Mouse (Mus musculus) liver, embryonic 18 days (tissue): ENCODE measurements around the gene Dnajc8. TPM values are rescaled to one million over a fixed set of nuclear protein-coding genes. Genes with fewer than 3 reads are reported as not detected.

Source experiments
- polyA plus RNA-seq: library from polyadenylated mRNA; depleted of rRNA; stranded (reverse); fragments of >200 nt; gene quantifications from 2 replicates; pipeline ENCODE4 v1.2.3, GENCODE M21; 2012; rRNA removed

The Dnajc8 gene
- 50.3 and 51.8 TPM in 2 replicates for polyA plus RNA-seq

GRCm38 (mm10) chr4:132535406-132536121, at the start of gene Dnajc8:
Dnajc8 (plus strand) TSS chr4:132535550.

GRCm38 (mm10) chr4:132510352-132510798, 25.0 kb upstream of the Dnajc8 start, which contains the start of gene Sesn2:
Sesn2 (minus strand) TSS chr4:132510501.

GRCm38 (mm10) chr4:132532981-132533916, 2.1 kb upstream of the Dnajc8 start, which contains the start of gene Atpif1:
Atpif1 (minus strand) TSS chr4:132533659.

GRCm38 (mm10) chr4:132563965-132564364, 28.6 kb downstream of the Dnajc8 start, which contains the start of gene Ptafr:
Ptafr (plus strand) TSS chr4:132564067.

Other genes with a start within 250 kb of the Dnajc8 start
- 0.22 and 0.36 TPM in 2 replicates for gene Rab42, start 232.2 kb upstream of the Dnajc8 start, polyA plus RNA-seq
- gene Trnau1ap, start 206.0 kb upstream of the Dnajc8 start, polyA plus RNA-seq = 7.2 and 7.3 TPM in 2 replicates
- gene Rcc1, start 181.9 kb upstream of the Dnajc8 start, polyA plus RNA-seq = 10.5 and 11.0 TPM in 2 replicates
- 4.7 and 6.5 TPM in 2 replicates for gene Phactr4, start 113.1 kb upstream of the Dnajc8 start, polyA plus RNA-seq
- gene Med18, start 71.6 kb upstream of the Dnajc8 start, polyA plus RNA-seq = 2.9 and 3.9 TPM in 2 replicates
- gene Sesn2, start 25.0 kb upstream of the Dnajc8 start, polyA plus RNA-seq = 3.5 and 3.8 TPM in 2 replicates
- 480 and 569 TPM in 2 replicates for gene Atpif1, start 1.9 kb upstream of the Dnajc8 start, polyA plus RNA-seq
- gene Ptafr, start 28.5 kb downstream of the Dnajc8 start, polyA plus RNA-seq = 1.7 and 1.8 TPM in 2 replicates
- gene Eya3, start 103.4 kb downstream of the Dnajc8 start, polyA plus RNA-seq = 9.2 and 10.2 TPM in 2 replicates
- 2.0 and 2.3 TPM in 2 replicates for gene Xkr8, start 197.0 kb downstream of the Dnajc8 start, polyA plus RNA-seq
- 0.46 and 0.55 TPM in 2 replicates for gene Smpdl3b, start 221.7 kb downstream of the Dnajc8 start, polyA plus RNA-seq
- gene Rpa2, start 232.8 kb downstream of the Dnajc8 start, polyA plus RNA-seq = 25.0 and 28.8 TPM in 2 replicates